ENCODE assay signal across 22 mouse cellular contexts in genomic region chr14:99621538-99621937, GRCm38 (mm10).
DNase-seq lines count a peak whose midpoint lies in the region; ATAC-seq and TF ChIP-seq lines count a peak whose summit lies in the region.
"Had no signal": no experiment of that assay in that cellular context is flagged by ENCODE, and none has a peak within 500 bp of the region (broad histone marks: within the 10 kb centered on the region; RNA-seq: fewer than 3 reads in every experiment).

No protein-coding gene starts in this region.

- no peak overlapping the region for H3K9ac ChIP-seq in midbrain, embryonic 12.5 days (replicated peaks)
- H3K9ac ChIP-seq in midbrain, embryonic 13.5 days (replicated peaks), result no peak overlapping the region
- H3K9ac ChIP-seq in ES-E14 (ENCODE audit: insufficient read depth, low read depth, low read length, poor library complexity, severe bottlenecking), result no peak overlapping the region
- H3K9ac ChIP-seq in limb, embryonic 12.5 days (replicated peaks), result no peak overlapping the region
- H3K9ac ChIP-seq: heart, embryonic 12.5 days; hindbrain, embryonic 14.5 days; liver, embryonic 14.5 days; stomach, embryonic 15.5 days had no signal

- no peak overlapping the region for H3K4me2 ChIP-seq in midbrain, embryonic 12.5 days (replicated peaks)
- H3K4me2 ChIP-seq in midbrain, embryonic 13.5 days (replicated peaks), result no peak overlapping the region
- H3K4me2 ChIP-seq in limb, embryonic 12.5 days, result no peak overlapping the region
- H3K4me2 ChIP-seq: heart, embryonic 12.5 days; hindbrain, embryonic 14.5 days; stomach, embryonic 15.5 days had no signal

- 86% methylated on average over 3 of the region's 3 CpGs for WGBS in kidney, adult 2 months
- 87% methylated on average over 3 of the region's 3 CpGs for WGBS in midbrain, embryonic 12.5 days
- 90% methylated on average over 3 of the region's 3 CpGs for WGBS in midbrain, embryonic 13.5 days
- 83% methylated on average over 3 of the region's 3 CpGs for WGBS in limb, embryonic 12.5 days

- H3K9me3 ChIP-seq in midbrain, embryonic 12.5 days, result no peaks in the 10 kb centered on the region
- no peaks in the 10 kb centered on the region for H3K9me3 ChIP-seq in midbrain, embryonic 13.5 days
- H3K9me3 ChIP-seq in ES-E14 (ENCODE audit: control insufficient read depth, insufficient read depth, low read depth, low read length), result no peaks in the 10 kb centered on the region
- H3K9me3 ChIP-seq in limb, embryonic 12.5 days, result no peaks in the 10 kb centered on the region
- H3K9me3 ChIP-seq: heart, embryonic 12.5 days; megakaryocyte, embryonic 14.5 days; stomach, embryonic 15.5 days had no signal

- H3K4me1 ChIP-seq in kidney, adult 2 months (ENCODE audit: control insufficient read depth, insufficient read depth, low read length), result no peaks in the 10 kb centered on the region; the same call in 1 of the 2 replicates
- H3K4me1 ChIP-seq in midbrain, embryonic 12.5 days, result 0 out of 2 replicates have a peak, but pooled peaks cover 3% of the 10 kb centered on the region
- H3K4me1 ChIP-seq in midbrain, embryonic 13.5 days (replicated peaks), result peaks cover 7% of the 10 kb centered on the region
- no peaks in the 10 kb centered on the region for H3K4me1 ChIP-seq in ES-E14 (ENCODE audit: control insufficient read depth in 2 of 2, insufficient read depth in 2 of 2, low read length in 2 of 2, poor library complexity in 1 of 2)
- H3K4me1 ChIP-seq in limb, embryonic 12.5 days (replicated peaks), result peaks cover 12% of the 10 kb centered on the region; the same call in 1 of the 2 replicates
- H3K4me1 ChIP-seq: stomach, embryonic 15.5 days had no signal

- H3K36me3 ChIP-seq in kidney, adult 2 months (ENCODE audit: control insufficient read depth, insufficient read depth, low read length), result no peaks in the 10 kb centered on the region
- H3K36me3 ChIP-seq in midbrain, embryonic 12.5 days, result no peaks in the 10 kb centered on the region
- H3K36me3 ChIP-seq in midbrain, embryonic 13.5 days, result no peaks in the 10 kb centered on the region
- no peaks in the 10 kb centered on the region for H3K36me3 ChIP-seq in ES-E14 (ENCODE audit: control insufficient read depth, insufficient read depth, low read length, poor library complexity, severe bottlenecking)
- H3K36me3 ChIP-seq in limb, embryonic 12.5 days, result no peaks in the 10 kb centered on the region
- H3K36me3 ChIP-seq: heart, embryonic 12.5 days; stomach, embryonic 15.5 days had no signal

- DNase-seq in kidney, adult 2 months, result no peak
- no peak for DNase-seq in kidney, postnatal 4 days
- peak; percentile 46 for DNase-seq in ES-E14 (ENCODE audit: low read depth, low spot score)
- no peak for DNase-seq in right cerebral cortex, postnatal 25 days
- DNase-seq: adrenal gland, postnatal 14 days; cerebellum, adult 11 months; cerebellum, postnatal 10 days; gastrocnemius, postnatal 36 days; heart, postnatal 14 days; lung, postnatal 10 days; thymus, adult 18-20 months had no signal

- in situ Hi-C loops in ES-E14 (cut with MboI; ENCODE audit: low sequenced_read_pairs in 2 of 2, unreplicated experiment in 2 of 2), result no loop called here

- H3K4me3 ChIP-seq in kidney, adult 2 months (ENCODE audit: insufficient read depth, low read depth, low read length), result no peak overlapping the region
- H3K4me3 ChIP-seq in midbrain, embryonic 12.5 days, result no peak overlapping the region
- H3K4me3 ChIP-seq in midbrain, embryonic 13.5 days (replicated peaks), result no peak overlapping the region
- H3K4me3 ChIP-seq in ES-E14 (ENCODE audit: insufficient read depth in 1 of 2, low read depth in 1 of 2, low read length in 2 of 2, poor library complexity in 1 of 2, severe bottlenecking in 1 of 2), result no peak overlapping the region
- H3K4me3 ChIP-seq in limb, embryonic 12.5 days (replicated peaks), result no peak overlapping the region
- H3K4me3 ChIP-seq: heart, embryonic 12.5 days; megakaryocyte, embryonic 14.5 days; stomach, embryonic 15.5 days had no signal

- TF ChIP-seq POLR2A in kidney, adult 2 months (IDR thresholded peaks at IDR 0.05; ENCODE audit: low read depth, low read length), result no peak

- H3K27ac ChIP-seq in kidney, adult 2 months (ENCODE audit: insufficient read depth, low read depth, low read length), result no peak overlapping the region
- no peak overlapping the region for H3K27ac ChIP-seq in midbrain, embryonic 12.5 days (replicated peaks)
- no peak overlapping the region for H3K27ac ChIP-seq in midbrain, embryonic 13.5 days
- no peak overlapping the region for H3K27ac ChIP-seq in ES-E14 (ENCODE audit: insufficient read depth, low read depth, low read length, poor library complexity, severe bottlenecking)
- H3K27ac ChIP-seq in limb, embryonic 12.5 days, result no peak overlapping the region
- H3K27ac ChIP-seq: hindbrain, embryonic 14.5 days; liver, embryonic 14.5 days; stomach, embryonic 15.5 days had no signal

- ATAC-seq in midbrain, embryonic 12.5 days (ENCODE audit: low FRiP score, low read depth), result 0 out of 2 replicates have a peak, but pooled peaks have one; percentile 34
- ATAC-seq in midbrain, embryonic 13.5 days, result no peak
- 0 out of 2 replicates have a peak, but pooled peaks have one; percentile 37 for ATAC-seq in limb, embryonic 12.5 days (ENCODE audit: insufficient number of reproducible peaks, insufficient read depth, low FRiP score, low TSS enrichment, low read depth)
- ATAC-seq in activated CD4-positive, CD25-positive, alpha-beta regulatory T cell, adult 4 months, result no peak
- ATAC-seq: forebrain, embryonic 16.5 days; midbrain, embryonic 16.5 days had no signal

- TF ChIP-seq CTCF in kidney, adult 2 months (conservative IDR thresholded peaks at IDR 0.05; ENCODE audit: insufficient read depth, insufficient read length, low read depth, low read length), result peak; percentile 29; the same call in 1 of the 2 replicates

- H3K27me3 ChIP-seq in kidney, adult 2 months (replicated peaks; ENCODE audit: control insufficient read depth, insufficient read depth, low read length), result no peaks in the 10 kb centered on the region
- no peaks in the 10 kb centered on the region for H3K27me3 ChIP-seq in midbrain, embryonic 12.5 days
- no peaks in the 10 kb centered on the region for H3K27me3 ChIP-seq in midbrain, embryonic 13.5 days
- H3K27me3 ChIP-seq in limb, embryonic 12.5 days, result no peaks in the 10 kb centered on the region
- H3K27me3 ChIP-seq: heart, embryonic 12.5 days; megakaryocyte, embryonic 14.5 days; stomach, embryonic 15.5 days had no signal

TF ChIP-seq in ES-E14, 5 proteins besides CTCF, POLR2A, EP300 and RAD21:
- TF ChIP-seq ZC3H11A (IDR thresholded peaks at IDR 0.05; ENCODE audit: borderline replicate concordance, low read depth, low read length) (peak; percentile 24; the same call in 1 of the 2 replicates), ZNF384 (IDR thresholded peaks at IDR 0.05; ENCODE audit: low read depth, low read length) (no peak), MAFK (IDR thresholded peaks at IDR 0.05; ENCODE audit: insufficient read depth, low read depth, low read length) (no peak)
TF ChIP-seq in ES-E14: peak in this region for 1.

Comparison
In these comparisons a context has a peak if more than half of its experiments do, and no peak if none do; other contexts are left out.
1. ATAC-seq: peak in midbrain, embryonic 12.5 days (single experiment) and limb, embryonic 12.5 days (single experiment); none in midbrain, embryonic 13.5 days (single experiment) and activated CD4-positive, CD25-positive, alpha-beta regulatory T cell, adult 4 months (single experiment).